Mouse (Mus musculus): ENCODE measurements around the gene Macc1.

GRCm38 (mm10) chr12:119303618-119304017 is 10.5 kb upstream of the Macc1 start:
- TF ChIP-seq POLR2A (IDR thresholded peaks at IDR 0.05; ENCODE audit: insufficient read depth, low read depth, low read length) (no peak), CTCF (IDR thresholded peaks at IDR 0.05) (no peak), EP300 (IDR thresholded peaks at IDR 0.05; ENCODE audit: insufficient read depth, low read depth, low read length) (no peak)

Data from heart, adult 2 months (tissue).